Mouse (Mus musculus) lung, postnatal 0 days (tissue): ENCODE measurements at regions not wholly inside any gene's neighbourhood (a gene's known extent, or its start where the extent isn't known, plus 50 kb on each side); places are given as distances from the start of the nearest gene placed in this dataset.

Experiments used
- CTCF ChIP-seq: IDR thresholded peaks from 2 replicates; pipeline ENCODE4 v1.5.1; 2016; ENCODE audit warnings: antibody characterized with exemption, mild to moderate bottlenecking
- EP300 ChIP-seq: IDR thresholded peaks from 2 replicates; pipeline ENCODE4 v1.6.1; 2016; ENCODE audit warnings: antibody characterized with exemption, mild to moderate bottlenecking, control low read depth

DNA sequence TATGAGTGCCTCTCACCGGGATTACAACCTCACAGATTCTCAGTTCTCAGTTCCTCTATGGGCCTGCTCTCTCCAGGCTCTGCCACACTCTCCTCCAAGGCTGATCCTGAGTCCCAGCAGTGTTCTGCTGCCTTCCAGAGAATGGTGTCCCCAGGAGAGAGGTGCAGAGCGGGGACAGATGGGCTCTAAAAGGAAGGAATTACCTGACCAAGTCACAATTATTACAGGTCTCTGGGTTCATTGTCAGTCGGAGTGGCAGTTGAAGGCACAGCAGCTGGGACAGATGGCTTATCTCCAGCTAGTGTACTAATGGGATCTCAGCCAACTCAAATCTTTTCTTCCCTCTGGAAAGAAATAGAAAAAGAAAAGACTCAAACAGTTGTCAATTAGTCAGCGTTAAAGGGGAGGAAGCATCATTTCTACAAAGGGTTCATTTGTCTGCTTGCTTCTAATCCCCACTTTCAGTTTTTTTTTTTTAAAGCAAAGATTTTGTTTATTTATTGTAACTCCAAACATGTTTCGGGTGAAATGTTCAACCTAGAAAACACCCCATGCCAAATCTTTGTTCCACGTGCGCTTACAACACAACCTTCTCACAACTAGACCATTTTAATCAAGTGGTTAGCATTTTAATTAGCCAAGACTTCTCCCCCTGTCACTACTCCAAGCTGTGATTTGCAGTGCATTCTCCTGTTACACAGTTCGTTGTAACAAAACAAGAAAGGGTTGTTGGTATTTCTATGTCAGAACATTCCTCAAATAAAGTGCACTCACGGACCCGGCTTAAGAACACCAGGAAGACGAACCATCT lies 304.3 kb upstream of the Sox11 start:
- TF ChIP-seq CTCF (no peak), EP300 (no peak)
